Mouse (Mus musculus) bone marrow macrophage, adult 2 months (primary cell): Measurements from ENCODE around the gene Rpusd3.

Source experiments
- CTCF ChIP-seq: IDR thresholded peaks from 2 replicates; pipeline ENCODE4 v1.5.1; 2012; ENCODE audit warnings: low read depth, mild to moderate bottlenecking, low read length, moderate library complexity
- POLR2A ChIP-seq: IDR thresholded peaks from 2 replicates; pipeline ENCODE4 v1.6.1; 2012; ENCODE audit warnings: mild to moderate bottlenecking, low read depth, low read length, borderline replicate concordance

DNA sequence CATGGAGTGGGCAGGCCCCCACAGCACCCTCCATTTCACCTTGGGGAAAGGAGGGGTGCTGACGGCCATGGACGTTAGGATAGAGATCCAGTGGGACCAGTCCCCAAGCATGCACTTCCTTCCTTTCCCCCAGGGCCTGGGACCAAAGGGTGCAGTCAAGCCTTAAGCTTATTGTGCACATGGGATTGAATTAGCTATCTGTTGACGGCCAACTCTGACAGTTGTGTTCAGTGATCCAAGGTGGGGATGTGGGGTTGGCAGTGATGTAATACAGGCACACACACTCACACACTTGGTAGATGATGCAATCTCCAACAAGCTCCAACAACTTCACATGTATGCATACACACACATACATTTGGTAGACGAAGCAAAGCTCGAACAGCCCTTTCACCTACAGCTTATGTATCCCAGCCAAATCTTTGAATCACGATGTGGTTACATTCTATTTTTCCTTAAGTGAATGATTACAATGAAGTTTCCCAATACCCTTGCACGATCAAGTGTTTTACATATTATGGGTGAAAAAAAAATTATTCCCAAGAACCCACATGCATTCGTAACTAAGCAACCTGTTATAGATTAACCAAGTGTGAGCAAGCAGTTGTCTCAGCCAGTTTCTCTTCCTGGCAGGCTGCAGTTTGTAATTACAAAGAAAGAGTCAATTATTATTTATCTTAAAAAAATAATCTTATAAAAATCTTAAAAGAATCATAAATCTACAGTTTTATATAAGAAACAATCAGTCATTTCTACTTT, 25.2 kb upstream of the Rpusd3 start:
- TF ChIP-seq POLR2A: no peak
- TF ChIP-seq CTCF: no peak
